Comparison of ENCODE assay signal across 8 mouse cellular contexts in genomic region chr11:75653781-75654470, GRCm38 (mm10). TPM values are rescaled to one million over a fixed set of nuclear protein-coding genes. Genes with fewer than 3 reads are reported as not detected.
DNase-seq lines count a peak whose midpoint lies in the region; ATAC-seq and TF ChIP-seq lines count a peak whose summit lies in the region.

No protein-coding gene starts in this region.

- intact Hi-C loops in heart, adult 2 months (cut with DNase I), result loop anchor here (2.0 kb wide), 1 partner anchor 79 kb away; the partner anchor contains the start of gene Ywhae

- 1% methylated on average over 38 of the region's 45 CpGs for WGBS in heart, adult 2 months
- WGBS in kidney, adult 2 months, result 2% methylated on average over 39 of the region's 45 CpGs
- WGBS in liver, embryonic 16.5 days (ENCODE audit: insufficient replicate concordance), result under 1% methylated on average over 44 of the region's 45 CpGs
- 2% methylated on average over 44 of the region's 45 CpGs for WGBS in neural tube, embryonic 11.5 days

- peak; percentile 40; the same call in 1 of the 2 replicates for TF ChIP-seq EP300 in heart, adult 2 months (IDR thresholded peaks at IDR 0.05; ENCODE audit: insufficient read depth, low read depth, low read length)

- peaks cover under 1% of the 10 kb centered on the region; the same call in 1 of the 2 replicates for H3K36me3 ChIP-seq in heart, adult 2 months (ENCODE audit: control insufficient read depth, insufficient read depth, low read length)
- H3K36me3 ChIP-seq in kidney, adult 2 months (ENCODE audit: control insufficient read depth, insufficient read depth, low read length), result no peaks in the 10 kb centered on the region
- H3K36me3 ChIP-seq in liver, embryonic 16.5 days (ENCODE audit: control insufficient read depth, insufficient read depth), result peaks cover 3% of the 10 kb centered on the region; the same call in 1 of the 2 replicates
- H3K36me3 ChIP-seq in neural tube, embryonic 11.5 days (ENCODE audit: control insufficient read depth, insufficient read depth, low read length), result no peaks in the 10 kb centered on the region

- no peaks in the 10 kb centered on the region for H3K9me3 ChIP-seq in liver, embryonic 16.5 days (replicated peaks; ENCODE audit: control insufficient read depth, low read length)
- no peaks in the 10 kb centered on the region for H3K9me3 ChIP-seq in neural tube, embryonic 11.5 days (ENCODE audit: control insufficient read depth, low read length)

- H3K4me3 ChIP-seq in heart, adult 2 months, result peak overlapping the region; percentile 48
- peak overlapping the region; percentile 56 for H3K4me3 ChIP-seq in kidney, adult 2 months (ENCODE audit: insufficient read depth, low read depth, low read length)
- peak overlapping the region; percentile 76 for H3K4me3 ChIP-seq in liver, embryonic 16.5 days (ENCODE audit: low read depth, low read length)
- H3K4me3 ChIP-seq in neural tube, embryonic 11.5 days (ENCODE audit: low read depth, low read length), result peak overlapping the region; percentile 35

- peak; percentile 93 for DNase-seq in 416B (ENCODE audit: low read depth)
- DNase-seq in adrenal gland, adult 2 months, result peak; percentile 90
- DNase-seq in embryo, embryonic 11 days, result peak; percentile 92
- peak; percentile 89 to 91 for DNase-seq in heart, adult 2 months
- DNase-seq in kidney, adult 2 months, result peak; percentile 96
- peak; percentile 88 for DNase-seq in neural tube, embryonic 11.5 days (ENCODE audit: low spot score)
- peak; percentile 92 for DNase-seq in testis, postnatal 10 days (ENCODE audit: low spot score)

- no peak for TF ChIP-seq CTCF in heart, adult 2 months (IDR thresholded peaks at IDR 0.05)
- TF ChIP-seq CTCF in kidney, adult 2 months (conservative IDR thresholded peaks at IDR 0.05; ENCODE audit: insufficient read depth, insufficient read length, low read depth, low read length), result no peak

- peak overlapping the region; percentile 99 for H3K27ac ChIP-seq in heart, adult 2 months
- H3K27ac ChIP-seq in kidney, adult 2 months (ENCODE audit: insufficient read depth, low read depth, low read length), result peak overlapping the region; percentile 98
- peak overlapping the region; percentile 95 for H3K27ac ChIP-seq in liver, embryonic 16.5 days (ENCODE audit: low read length)
- no peak overlapping the region for H3K27ac ChIP-seq in neural tube, embryonic 11.5 days (ENCODE audit: low read depth, low read length)

- TF ChIP-seq POLR2A in heart, adult 2 months (IDR thresholded peaks at IDR 0.05; ENCODE audit: insufficient read depth, low read depth, low read length), result peak; percentile 67
- peak; percentile 50 for TF ChIP-seq POLR2A in kidney, adult 2 months (IDR thresholded peaks at IDR 0.05; ENCODE audit: low read depth, low read length)

- H3K79me2 ChIP-seq in heart, adult 2 months (replicated peaks; ENCODE audit: control insufficient read depth, insufficient read depth, low read length), result no peaks in the 10 kb centered on the region

- no peaks in the 10 kb centered on the region for H3K27me3 ChIP-seq in heart, adult 2 months (ENCODE audit: control insufficient read depth, insufficient read depth, low read length)
- H3K27me3 ChIP-seq in kidney, adult 2 months (replicated peaks; ENCODE audit: control insufficient read depth, insufficient read depth, low read length), result no peaks in the 10 kb centered on the region
- no peaks in the 10 kb centered on the region for H3K27me3 ChIP-seq in liver, embryonic 16.5 days (ENCODE audit: control insufficient read depth, insufficient read depth, low read depth, low read length)
- peaks cover 18% of the 10 kb centered on the region for H3K27me3 ChIP-seq in neural tube, embryonic 11.5 days (ENCODE audit: control insufficient read depth, insufficient read depth, low read length)

- ATAC-seq in liver, embryonic 16.5 days (ENCODE audit: low read depth), result peak; percentile 59
- peak; percentile 64; the same call in 1 of the 2 replicates for ATAC-seq in neural tube, embryonic 11.5 days (ENCODE audit: insufficient read depth, low FRiP score, low TSS enrichment)

- H3K4me1 ChIP-seq in heart, adult 2 months (ENCODE audit: control insufficient read depth, insufficient read depth, low read length), result peaks cover 32% of the 10 kb centered on the region
- peaks cover 36% of the 10 kb centered on the region for H3K4me1 ChIP-seq in kidney, adult 2 months (ENCODE audit: control insufficient read depth, insufficient read depth, low read length)
- peaks cover 63% of the 10 kb centered on the region for H3K4me1 ChIP-seq in liver, embryonic 16.5 days (ENCODE audit: control insufficient read depth, low read depth, low read length)
- peaks cover 20% of the 10 kb centered on the region for H3K4me1 ChIP-seq in neural tube, embryonic 11.5 days (ENCODE audit: control insufficient read depth, insufficient read depth, low read length)

- H3K9ac ChIP-seq in heart, adult 2 months (ENCODE audit: low read depth, low read length), result peak overlapping the region; percentile 72
- peak overlapping the region; percentile 80 for H3K9ac ChIP-seq in liver, embryonic 16.5 days (ENCODE audit: low read depth, low read length)
- H3K9ac ChIP-seq in neural tube, embryonic 11.5 days (ENCODE audit: low read length), result peak overlapping the region; percentile 44

- peak overlapping the region; percentile 100 for H3K4me2 ChIP-seq in liver, embryonic 16.5 days (ENCODE audit: low read depth, low read length)
- H3K4me2 ChIP-seq in neural tube, embryonic 11.5 days (ENCODE audit: low read depth), result peak overlapping the region; percentile 60

RNA-seq across cellular contexts. Expression of gene Myo1c, which starts 3.6 kb away (rescaled TPM):
- 100 to 1,000 TPM; 136 to 174 TPM for total RNA-seq in adrenal gland, adult 2 months (2021)
- polyA plus RNA-seq in adrenal gland, adult 2 months (2012; rRNA removed), result 74.7 and 101 TPM in 2 replicates
- total RNA-seq in heart, adult 2 months (2021), result 100 to 1,000 TPM in 1 of 2 experiments, 10 to 100 TPM in 1; 96.9 to 105 TPM
- polyA plus RNA-seq in heart, adult 2 months (2012; rRNA removed), result 68.7 and 94.7 TPM in 2 replicates
- polyA plus RNA-seq in kidney, adult 2 months (2012; rRNA removed), result 88.9 and 99.7 TPM in 2 replicates
- polyA plus RNA-seq in liver, embryonic 16.5 days (2015; fragmentation: Nextera tagmentation; extraction: Ambion mirVana), result 21.0 and 24.1 TPM in 2 replicates
- 13.0 and 13.8 TPM in 2 replicates for polyA plus RNA-seq in neural tube, embryonic 11.5 days (2014; fragmentation: Nextera tagmentation; extraction: Ambion mirVana)

RNA-seq across cellular contexts. Expression of gene Inpp5k, which starts 23.1 kb away (rescaled TPM):
- 10 to 100 TPM; 32.9 to 42.3 TPM for total RNA-seq in adrenal gland, adult 2 months (2021)
- polyA plus RNA-seq in adrenal gland, adult 2 months (2012; rRNA removed), result 38.0 and 50.0 TPM in 2 replicates
- total RNA-seq in heart, adult 2 months (2021), result 10 to 100 TPM; 24.5 to 30.2 TPM
- 42.8 and 59.8 TPM in 2 replicates for polyA plus RNA-seq in heart, adult 2 months (2012; rRNA removed)
- polyA plus RNA-seq in kidney, adult 2 months (2012; rRNA removed), result 69.1 and 71.5 TPM in 2 replicates
- 15.8 and 17.9 TPM in 2 replicates for polyA plus RNA-seq in liver, embryonic 16.5 days (2015; fragmentation: Nextera tagmentation; extraction: Ambion mirVana)
- polyA plus RNA-seq in neural tube, embryonic 11.5 days (2014; fragmentation: Nextera tagmentation; extraction: Ambion mirVana), result 26.2 and 28.4 TPM in 2 replicates

RNA-seq across cellular contexts. Expression of gene Crk, which starts 25.1 kb away (rescaled TPM):
- total RNA-seq in adrenal gland, adult 2 months (2021), result 100 to 1,000 TPM; 105 to 110 TPM
- polyA plus RNA-seq in adrenal gland, adult 2 months (2012; rRNA removed), result 201 and 233 TPM in 2 replicates
- total RNA-seq in heart, adult 2 months (2021), result 10 to 100 TPM; 82.9 to 90.3 TPM
- polyA plus RNA-seq in heart, adult 2 months (2012; rRNA removed), result 27.6 and 64.4 TPM in 2 replicates
- polyA plus RNA-seq in kidney, adult 2 months (2012; rRNA removed), result 48.4 and 62.4 TPM in 2 replicates
- 30.4 and 32.6 TPM in 2 replicates for polyA plus RNA-seq in liver, embryonic 16.5 days (2015; fragmentation: Nextera tagmentation; extraction: Ambion mirVana)
- polyA plus RNA-seq in neural tube, embryonic 11.5 days (2014; fragmentation: Nextera tagmentation; extraction: Ambion mirVana), result 125 and 134 TPM in 2 replicates
